Mouse (Mus musculus): ENCODE results near the gene Grtp1.

GRCm38 (mm10) chr8:13199385-13200061 is 897 bp downstream of the Grtp1 start:
- TF ChIP-seq POLR2A (IDR thresholded peaks at IDR 0.05; ENCODE audit: control insufficient read depth, extremely low read depth, insufficient read depth, low read length, poor library complexity) = no peak
- TF ChIP-seq CTCF (IDR thresholded peaks at IDR 0.05; ENCODE audit: borderline replicate concordance, control insufficient read depth, extremely low read depth, insufficient read depth, low read length, poor library complexity) = no peak
